Mouse (Mus musculus) gastrocnemius, postnatal 10 days (tissue): ENCODE data around the gene Smarcd3. TPM values are rescaled to one million over a fixed set of nuclear protein-coding genes. Genes with fewer than 3 reads are reported as not detected.
A peak's percentile ranks its signal among the peaks of the same experiment; 100 is the strongest.

Experiments
- DNase-seq: peaks from one replicate; pipeline ENCODE4 v3.0.0; 2021; ENCODE audit warnings: mixed read lengths
- total RNA-seq, 2 experiments: library from RNA; stranded (reverse); gene quantifications; 2 replicates each; pipeline ENCODE4 v1.2.3; 2021

The Smarcd3 gene
- total RNA-seq, 2 experiments from 2014 or later, result 122 to 132 TPM

DNA sequence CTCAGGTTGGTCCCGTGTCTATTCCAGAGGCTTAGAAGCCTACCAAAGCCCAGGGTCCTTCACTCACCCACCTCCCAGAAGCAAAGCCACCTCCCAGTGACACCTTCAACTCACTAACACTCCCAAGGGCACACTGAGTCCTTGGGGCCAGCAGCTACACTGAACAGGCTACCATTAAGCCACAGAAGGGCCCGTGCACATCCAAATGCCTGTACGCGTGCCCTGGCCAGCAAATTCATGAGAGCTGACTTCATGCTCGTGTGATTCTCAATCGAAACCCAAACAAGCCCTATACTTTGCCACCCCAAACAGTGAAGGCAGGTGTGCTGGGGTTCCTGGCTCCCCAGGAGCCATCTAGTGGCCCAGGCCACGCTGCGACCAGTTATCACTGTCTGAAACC, 3.6 kb downstream of the Smarcd3 start:
- no peak for DNase-seq

DNA sequence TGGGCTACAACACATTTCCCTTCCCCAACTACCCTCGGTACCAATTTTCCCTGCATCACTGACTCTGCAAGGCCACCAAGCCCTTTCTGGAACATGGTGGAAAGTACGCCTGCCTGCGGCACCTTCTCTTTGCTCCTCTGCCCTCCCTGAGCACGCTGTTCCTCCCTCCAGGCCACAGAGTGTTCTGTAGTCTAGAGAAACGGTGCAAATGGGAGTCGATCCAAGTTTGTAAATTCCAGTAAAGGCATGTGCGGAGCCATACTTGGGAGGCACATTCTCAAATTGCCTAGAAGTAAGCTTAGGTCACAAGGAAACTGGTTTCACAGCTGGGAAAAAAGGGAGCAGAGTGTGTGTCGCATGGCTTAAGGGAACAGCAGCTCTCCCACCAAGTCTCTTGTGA, 4.1 kb downstream of the Smarcd3 start:
- no peak for DNase-seq

DNA sequence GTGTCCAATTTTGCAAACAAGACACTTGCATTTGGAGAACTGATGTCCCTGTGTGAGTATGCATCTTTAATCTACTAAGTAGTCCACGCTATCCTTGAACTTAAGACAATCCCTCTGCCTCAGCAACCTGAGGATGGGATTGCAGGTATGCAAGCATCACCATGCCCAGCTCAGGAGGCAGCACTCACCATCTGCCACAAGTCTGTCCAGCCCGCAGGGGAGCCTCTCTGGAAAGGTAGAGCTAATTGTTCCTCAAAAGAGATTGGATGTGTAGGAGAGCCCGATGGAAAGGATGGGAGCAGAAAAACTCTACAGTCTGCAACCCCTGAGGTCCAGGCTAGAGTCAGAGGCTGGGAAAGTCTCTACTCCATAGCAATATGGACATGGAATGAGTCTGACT, 5.3 kb downstream of the Smarcd3 start:
- DNase-seq, result no peak

DNA sequence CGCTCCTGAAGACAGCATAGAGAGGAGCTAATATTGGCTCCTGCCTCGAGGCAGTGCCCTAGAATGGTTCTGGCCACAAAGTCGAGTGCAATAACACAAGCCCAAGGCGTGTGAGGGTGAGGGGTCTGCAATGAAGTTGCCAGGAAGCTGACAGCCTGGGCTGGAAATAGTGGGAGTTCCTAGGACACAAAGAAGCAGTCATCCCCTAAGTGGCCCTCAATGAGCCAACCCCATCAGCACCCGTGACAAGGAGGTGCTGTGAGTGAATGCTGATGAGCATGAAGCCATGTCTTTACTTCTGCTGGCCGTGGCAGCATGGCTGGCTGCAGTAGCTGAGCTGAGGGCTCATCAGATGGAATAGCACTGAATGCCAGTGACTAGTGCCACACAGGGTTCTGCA, 9.1 kb downstream of the Smarcd3 start:
- no peak for DNase-seq

DNA sequence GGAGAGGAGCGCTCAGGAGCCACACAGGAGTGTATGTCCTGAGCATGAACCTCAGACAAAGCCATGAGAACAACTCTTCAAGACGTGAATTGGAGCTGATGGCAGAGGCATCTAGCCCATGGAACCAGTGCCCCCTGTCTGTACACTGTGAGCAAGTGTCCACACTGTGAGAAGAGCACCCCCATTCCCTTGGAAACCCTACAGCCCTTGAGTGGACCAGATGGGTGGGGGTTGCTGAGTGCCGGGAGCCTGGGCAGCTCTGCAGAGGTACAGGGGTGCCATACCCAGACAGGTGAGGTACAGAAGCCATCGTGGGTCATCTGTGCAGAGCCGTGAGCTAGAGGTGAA, 11.9 kb downstream of the Smarcd3 start:
- DNase-seq, result no peak

DNA sequence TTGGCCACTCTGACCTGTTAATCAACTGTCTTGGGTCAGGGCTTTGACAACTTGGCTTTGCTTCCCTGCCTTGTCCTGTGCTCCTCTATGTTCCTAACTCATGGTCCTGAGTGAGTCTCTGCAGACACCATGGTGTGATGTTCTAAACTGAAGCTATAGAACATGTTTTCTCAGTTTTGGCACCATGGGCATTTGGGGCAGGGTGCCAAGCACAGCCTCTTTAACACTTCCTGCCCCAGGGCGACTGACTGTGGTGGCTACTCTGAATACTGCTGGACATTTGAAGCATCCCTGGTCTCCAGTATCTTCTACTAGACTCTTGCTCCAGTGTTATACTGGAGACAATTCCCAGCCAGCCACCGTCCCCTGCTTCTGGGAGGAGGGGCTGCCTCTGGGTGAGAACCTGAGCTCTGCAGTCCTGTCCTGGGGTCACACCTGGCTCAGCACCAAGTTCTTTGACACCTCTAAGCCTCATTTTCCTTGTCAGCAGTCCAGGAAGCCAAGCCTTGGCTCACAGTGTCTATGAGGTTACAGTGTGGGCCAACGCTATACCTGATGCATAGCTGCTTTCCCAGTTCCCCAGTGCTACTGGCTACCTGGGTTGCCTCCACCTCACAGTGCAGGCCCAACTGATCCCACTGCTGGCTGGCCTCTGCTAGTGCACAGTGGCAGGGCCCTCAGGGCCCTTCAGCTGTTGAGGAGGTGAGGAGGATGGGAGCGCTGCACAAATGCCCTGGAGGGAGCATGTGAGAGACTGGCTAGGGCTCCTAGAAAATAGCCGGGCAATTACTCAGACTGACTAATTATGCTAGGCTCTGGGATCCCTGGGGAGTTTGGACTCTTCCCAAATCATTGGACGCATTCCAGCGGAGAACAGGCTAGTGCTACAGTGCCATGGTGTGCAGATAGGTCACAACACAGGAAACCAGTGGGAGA, 12.6 kb downstream of the Smarcd3 start:
- DNase-seq, result no peak

DNA sequence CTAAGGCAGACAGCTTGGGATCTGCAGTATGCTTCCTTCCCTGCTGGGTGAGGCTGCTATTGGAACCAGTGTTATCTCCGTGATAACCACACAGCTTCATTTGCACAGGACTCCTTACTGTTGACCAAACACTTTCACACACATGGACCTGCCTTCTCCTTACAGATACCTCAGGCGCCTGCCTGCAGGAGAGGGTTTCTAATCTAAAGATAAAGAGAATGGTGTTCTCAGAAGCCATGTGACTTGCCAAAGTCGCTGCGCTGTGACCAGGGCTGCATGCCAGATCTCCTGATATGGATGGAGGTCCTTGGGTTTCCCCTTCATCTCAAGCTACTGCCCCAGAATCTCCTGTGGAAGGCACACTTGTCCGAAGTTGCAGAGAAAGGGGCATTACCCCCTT, 14.8 kb downstream of the Smarcd3 start:
- DNase-seq, result no peak

DNA sequence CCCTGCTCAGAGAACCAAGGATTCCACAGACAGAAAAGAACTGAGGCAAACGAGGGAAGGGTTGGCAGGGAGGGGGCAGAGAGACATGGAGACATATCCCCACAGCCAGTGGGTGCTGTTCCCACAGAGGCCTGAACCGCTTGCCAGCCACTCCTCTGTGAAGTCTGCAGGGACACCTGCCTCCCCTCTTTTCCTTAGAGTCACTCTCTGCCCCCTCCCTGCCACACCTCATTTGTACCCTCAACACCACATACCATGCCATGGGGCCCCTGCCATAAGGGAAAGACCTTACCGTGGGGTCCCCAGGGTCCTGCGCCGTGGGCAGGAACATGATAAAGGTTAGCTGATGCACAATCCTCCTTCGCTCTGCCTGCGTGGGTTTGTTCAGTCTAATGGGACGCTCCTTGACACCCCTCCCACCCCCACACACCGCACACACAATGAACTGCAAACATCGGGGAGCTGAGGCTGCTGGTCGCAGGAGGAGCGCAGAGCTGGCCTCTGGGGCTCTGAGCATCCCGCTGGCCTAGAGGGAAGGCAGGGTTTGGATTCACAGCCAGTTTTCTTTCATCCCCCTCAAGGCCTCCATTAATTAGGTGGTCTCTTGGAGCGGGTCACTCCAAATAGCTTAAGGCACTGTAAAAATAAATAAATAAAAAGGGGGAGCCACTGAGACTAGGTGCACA, 18.1 kb downstream of the Smarcd3 start:
- DNase-seq, result no peak

DNA sequence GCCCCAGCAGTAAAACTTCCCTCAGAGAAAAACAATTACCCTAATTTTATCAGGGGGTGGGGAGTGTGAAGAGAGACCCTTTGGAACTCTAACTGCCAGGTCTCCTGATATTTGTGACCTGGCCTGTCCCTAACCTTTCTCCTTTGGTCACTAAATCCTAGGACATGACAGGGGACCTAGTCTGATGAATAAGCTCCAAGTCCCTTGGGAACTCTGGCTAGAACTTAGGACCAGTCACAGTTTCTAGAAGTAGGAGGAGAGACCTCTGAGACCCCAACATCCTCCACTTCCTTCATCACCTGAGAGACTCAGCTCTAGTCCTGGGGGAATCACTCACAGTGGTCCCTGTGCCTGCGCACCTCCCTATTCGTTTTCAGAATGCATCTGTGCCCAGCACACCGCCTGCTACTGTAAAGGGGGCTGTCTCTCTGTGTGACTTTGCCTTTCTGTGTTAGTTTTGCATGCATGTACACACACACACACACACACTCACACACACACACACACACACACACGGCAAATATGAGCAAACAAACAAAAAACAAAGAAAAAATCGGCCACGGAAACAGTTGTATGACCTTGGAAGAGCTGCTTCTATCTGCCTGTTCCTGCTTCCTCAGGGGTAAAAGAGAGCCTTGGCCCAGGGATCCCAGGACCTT, 18.8 kb downstream of the Smarcd3 start:
- no peak for DNase-seq

DNA sequence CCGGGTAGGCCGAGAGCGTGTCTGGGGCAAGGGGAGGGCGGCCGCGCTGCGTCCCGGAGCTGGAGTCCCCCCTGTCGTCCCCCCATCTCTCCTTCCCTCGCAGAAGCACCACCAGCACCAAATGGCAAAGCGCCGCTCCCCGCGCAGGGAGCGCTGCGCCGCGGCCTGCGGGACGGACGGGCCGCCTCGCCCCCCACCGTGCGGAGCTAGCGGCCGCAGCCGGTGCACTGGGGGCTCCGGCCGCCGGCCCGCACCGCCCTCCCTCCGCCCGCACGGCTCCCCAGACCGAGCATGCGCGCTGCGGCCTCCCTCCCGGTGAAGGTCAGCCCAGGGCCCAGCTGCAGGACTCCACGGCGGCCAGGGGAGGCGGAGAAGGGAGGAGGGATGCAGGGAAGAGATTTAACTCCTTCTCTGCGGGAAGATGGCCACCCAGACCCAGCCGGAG, 19.5 kb downstream of the Smarcd3 start:
- peak; percentile 91 for DNase-seq

DNA sequence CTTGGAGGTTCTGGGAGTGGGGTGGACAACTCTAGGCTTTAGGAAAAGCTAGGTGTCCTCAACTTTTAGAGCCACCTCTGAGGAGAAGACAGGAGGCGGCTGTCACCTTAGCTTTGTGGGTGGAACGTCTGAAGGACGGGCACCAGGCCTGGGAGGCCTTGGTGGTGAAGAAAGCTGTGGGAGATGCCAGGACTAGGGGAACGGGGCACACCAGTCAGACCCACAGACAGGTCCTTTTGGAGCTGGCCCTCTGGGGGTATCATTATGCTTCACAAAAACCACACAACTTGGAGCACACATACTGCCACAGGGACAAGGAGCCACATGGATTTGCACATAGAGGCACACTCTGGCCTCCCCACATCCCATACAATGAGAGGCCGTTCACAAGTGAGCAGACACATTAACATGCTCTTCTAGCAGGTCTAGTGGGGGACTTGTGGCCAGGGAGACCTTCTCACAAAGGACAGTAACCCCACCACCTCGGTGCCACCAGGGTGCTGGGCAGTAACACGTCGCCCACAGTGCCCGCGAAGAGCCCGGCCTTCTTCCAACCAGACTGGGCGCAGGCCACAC, 20.0 kb downstream of the Smarcd3 start:
- no peak for DNase-seq

DNA sequence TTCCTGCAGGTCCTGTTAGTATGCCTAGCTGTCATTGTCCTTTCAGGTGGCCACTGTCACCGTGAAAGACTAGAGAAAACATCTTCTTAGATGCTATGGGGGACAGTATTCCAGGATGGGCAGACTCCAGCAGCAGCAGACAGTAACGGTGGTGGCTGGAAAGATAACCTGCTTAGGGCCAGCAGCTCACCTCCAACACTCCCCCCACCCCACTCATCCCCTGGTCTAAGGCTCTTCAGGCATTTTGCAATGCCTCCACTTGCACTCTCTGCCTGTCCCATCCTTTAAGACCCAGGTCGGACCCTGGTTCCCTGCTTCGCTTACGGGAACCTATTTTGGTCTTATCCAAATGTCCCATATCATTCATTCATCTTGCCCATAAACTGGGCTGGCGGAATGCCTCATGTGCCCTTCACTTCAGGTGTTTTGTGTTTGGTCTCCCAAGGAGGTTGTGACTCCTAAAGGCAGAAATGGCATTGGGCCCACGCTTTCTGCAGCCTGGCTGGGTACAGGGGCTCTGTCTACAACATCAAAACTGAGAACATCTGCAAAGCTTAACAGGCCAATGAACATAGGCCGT, 20.7 kb downstream of the Smarcd3 start:
- DNase-seq, result no peak

DNA sequence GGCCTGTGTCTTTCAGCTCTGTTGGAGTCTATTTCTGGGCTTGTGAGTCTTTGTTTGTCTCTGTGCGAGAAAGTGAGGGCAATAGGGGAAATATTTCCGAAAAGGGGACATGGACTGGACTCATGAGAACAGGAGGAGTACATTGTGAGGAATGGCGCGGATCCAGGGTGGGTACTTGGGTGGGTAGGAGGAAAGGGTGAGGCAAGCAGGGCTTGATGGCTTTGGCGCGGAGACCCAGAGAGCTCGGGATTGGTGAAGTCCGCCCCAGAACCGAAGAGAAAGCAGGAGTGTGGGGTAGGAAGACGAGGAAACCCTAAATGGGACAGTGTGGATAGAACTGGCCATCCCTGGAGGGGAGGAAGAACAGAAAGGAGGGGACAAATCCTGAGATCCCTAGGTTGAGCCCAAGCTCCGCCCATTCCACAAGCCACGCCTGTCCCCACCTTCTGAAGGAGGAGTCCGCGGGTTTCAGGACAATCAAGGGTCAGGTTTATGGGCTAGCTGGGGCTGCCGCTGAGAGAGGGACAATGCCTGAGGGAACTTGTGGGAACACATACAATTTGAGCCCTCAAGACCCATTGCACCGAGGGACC, 21.4 kb downstream of the Smarcd3 start:
- DNase-seq, result peak; percentile 80

DNA sequence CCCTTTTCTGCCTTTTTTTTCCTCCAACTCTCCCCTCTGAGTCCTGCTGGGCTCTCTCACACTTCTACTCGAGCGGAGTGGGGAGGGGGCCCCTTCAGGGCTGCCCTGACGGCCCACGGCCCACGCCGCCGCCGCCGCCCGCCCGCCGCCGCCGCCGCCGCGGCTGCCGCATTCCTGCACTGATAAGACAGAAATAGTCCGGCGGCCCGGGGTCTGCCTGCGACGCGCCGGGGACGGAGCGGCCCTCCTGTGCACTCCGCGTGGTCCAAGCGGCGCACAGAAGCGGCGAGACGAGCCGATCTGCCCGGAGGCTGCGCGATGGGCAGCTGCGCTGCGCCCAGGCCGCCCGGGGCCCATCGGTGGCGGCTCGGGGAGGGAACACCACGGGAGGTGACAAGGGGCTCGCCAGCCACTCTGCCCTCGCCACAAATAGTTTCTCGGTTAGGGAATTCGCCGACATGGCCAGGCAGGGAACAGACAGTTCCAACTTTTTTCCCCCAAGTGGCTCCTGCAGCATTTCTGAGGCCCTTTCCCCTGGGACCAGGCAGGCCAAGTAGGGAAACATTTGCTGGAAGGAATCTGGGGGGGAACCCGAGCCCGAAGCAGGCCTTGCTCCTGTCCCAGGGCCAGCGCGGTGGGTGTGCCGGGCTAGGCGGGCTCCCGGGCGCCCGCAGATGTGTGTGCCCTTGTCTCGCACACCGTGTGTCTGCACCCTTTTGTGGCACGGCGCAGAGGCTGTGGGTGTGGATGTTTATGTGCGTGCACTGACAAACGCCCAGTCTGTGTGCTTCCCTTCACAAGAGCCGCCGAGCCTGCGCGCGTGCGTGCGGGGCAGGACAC, 22.1 kb downstream of the Smarcd3 start:
- DNase-seq, result peak; percentile 78

DNA sequence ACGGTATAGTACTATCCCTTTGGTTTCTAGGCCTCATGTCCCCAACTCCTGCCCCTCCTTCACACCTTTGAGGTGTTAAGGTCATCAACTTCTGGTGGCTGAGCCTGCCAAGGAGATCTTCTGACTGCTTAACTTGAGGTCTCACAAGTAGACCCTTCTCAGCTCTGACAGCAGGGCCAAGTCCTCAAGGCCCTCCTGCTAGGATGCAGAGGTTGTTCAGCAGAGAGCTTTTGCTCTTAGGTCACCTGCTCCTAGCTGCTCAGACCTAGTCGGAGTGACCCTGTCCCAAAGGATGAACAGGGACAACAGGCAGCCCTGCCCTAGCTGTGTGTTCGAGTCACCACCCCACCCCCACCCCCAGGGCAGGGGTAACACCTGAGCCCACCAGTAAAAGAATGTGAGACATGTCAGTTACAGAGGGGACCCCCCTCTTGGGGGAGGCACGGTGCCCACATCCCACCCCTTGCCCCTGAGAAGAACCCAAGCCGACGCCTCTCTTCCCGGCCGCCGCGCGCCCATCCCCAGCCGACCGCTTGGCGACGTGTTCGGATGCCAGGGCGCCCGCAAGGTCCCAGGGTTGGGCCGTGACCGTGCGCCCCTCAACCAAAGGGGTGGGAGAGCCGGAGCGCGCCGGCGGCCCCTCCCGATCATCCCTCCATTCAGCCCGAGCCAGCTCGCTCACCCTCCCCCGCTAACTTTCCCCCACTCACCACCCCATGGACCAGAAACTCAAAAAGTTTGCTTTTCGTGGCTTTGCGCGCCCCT, 23.0 kb downstream of the Smarcd3 start:
- DNase-seq, result peak; percentile 53

DNA sequence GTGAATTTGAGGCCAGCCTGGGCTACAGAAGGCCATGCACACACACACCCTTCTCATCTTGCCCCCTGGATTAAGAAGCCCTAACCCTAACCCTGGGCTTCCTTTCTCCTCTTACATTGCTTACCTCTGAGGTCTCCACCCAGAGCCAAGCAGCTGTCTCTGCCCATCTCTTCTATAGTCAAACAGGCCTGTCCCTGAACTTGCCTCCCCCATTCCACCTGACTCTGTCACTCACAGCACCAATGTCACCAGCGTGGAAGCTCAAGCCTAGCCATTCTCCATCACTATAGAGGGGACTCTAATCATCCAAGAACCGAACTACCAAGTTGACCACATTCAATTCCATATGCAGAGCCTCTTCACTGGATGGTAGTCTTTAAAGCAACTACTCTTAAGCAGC, 24.0 kb downstream of the Smarcd3 start:
- DNase-seq, result peak; percentile 68

DNA sequence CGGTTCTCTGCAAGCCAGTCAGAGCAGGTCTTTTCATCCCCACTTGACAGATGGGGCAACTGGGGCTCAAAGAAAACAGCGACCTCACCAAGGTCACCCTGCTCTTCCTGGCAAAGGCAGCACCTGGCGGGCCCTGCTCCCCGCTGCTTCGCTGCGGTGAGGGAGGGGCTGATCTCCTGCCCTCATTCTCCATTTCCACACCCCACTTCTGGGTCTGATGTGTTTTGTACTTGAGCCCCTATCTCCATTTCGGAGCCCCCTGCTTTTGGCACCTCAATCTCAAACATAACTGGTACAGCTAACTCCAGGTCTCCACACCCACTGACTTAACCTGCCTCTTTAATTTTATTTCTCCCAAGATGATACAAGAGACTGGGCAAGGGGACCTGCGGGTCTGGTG, 25.1 kb downstream of the Smarcd3 start:
- DNase-seq, result no peak

DNA sequence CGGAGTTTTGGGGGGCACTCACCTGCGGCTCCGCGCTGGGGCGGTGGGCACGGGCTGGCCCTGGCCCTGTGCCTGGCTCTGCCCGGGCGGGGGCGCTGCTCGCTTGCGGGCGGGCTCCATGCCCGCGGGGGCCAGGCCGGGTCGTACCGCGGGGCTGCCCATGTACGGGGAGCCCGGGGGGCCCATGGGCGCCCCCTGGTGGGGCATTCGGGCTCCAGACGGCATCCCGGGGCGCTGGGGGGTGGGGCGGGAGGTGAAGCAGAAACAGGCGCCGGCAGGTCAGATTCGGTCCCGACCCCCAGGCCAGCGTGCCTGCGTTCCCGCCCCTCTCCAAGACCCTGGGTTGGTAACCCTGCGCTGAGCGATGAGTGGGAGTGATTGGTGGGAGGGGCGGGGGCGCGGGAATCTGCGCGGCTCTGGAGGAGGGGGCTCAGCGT, 25.6 kb downstream of the Smarcd3 start:
- DNase-seq, result peak; percentile 83

DNA sequence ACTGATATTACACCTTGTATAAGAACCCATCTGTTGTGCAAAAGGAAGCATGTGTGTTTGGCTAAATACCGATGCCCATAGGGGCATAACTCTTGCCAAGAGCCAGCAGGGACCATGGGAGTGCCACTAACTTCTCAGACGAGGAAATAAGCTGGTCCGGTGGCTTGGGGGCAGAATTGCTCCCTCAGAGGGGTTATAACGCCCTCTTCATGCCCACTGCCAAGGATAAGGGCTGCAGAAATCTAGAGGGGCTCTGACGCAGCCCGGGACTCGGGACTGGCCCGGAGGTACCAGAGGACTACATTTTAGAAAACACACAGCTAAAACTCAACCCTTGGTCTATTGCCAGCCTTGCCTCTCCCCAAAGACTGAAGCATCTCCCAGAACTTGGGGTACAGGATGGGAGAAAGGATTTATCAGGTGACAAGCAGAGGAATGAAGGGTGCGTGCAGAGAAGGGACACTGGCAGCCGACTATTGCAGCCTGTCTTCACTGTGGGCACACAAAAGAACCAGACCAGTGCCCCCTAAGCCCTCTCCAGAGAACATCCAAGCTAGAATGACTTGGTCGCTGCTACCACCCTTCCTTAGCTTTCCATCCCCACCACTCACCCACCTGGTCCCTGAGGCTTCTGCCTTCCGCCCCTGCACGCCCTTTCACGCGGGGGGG, 26.2 kb downstream of the Smarcd3 start:
- no peak for DNase-seq
